Mouse (Mus musculus) CH12.LX (cell line): ENCODE data around the gene Slc25a26. TPM values are rescaled to one million over a fixed set of nuclear protein-coding genes. Genes with fewer than 3 reads are reported as not detected.

Experiments
- DNase-seq: peaks from one replicate; pipeline ENCODE4 v3.0.0-alpha.2; 2013; ENCODE audit errors: extremely low read depth
- H3K27ac ChIP-seq: 2 replicates; pipeline ENCODE4 v1.5.1; 2012; ENCODE audit warnings: low read depth, mild to moderate bottlenecking, control low read depth, moderate library complexity; ENCODE audit not compliant: insufficient read depth
- H3K27me3 ChIP-seq: replicated peaks from 2 replicates; pipeline ENCODE3; 2012; ENCODE audit warnings: inconsistent platforms
- H3K36me3 ChIP-seq, 2 experiments: replicated peaks in 1 of 2; 2 replicates each; pipeline versions ENCODE3 to v1.6.1; 2012; ENCODE audit warnings: inconsistent platforms in 1 of 2, low read length in 1 of 2, mild to moderate bottlenecking in 1 of 2, mixed read lengths in 1 of 2, moderate library complexity in 1 of 2; ENCODE audit not compliant: control insufficient read depth in 1 of 2, insufficient read depth in 1 of 2
- H3K4me1 ChIP-seq, 2 experiments: 2 replicates each; pipeline ENCODE4 v1.6.1; 2012; ENCODE audit warnings: inconsistent platforms in 1 of 2, moderate library complexity in 1 of 2; ENCODE audit not compliant: insufficient read depth in 2 of 2, control insufficient read depth in 1 of 2
- H3K4me2 ChIP-seq: 2 replicates; pipeline ENCODE4 v1.6.1; 2012; ENCODE audit warnings: low read depth, mild to moderate bottlenecking, control low read depth; ENCODE audit not compliant: poor library complexity, insufficient read depth, severe bottlenecking
- H3K4me3 ChIP-seq, 3 experiments: fragments of 150-350 bp in 1 of 3; sonication (generic) in 1 of 3; replicated peaks in 1 of 3; 2 replicates each; pipeline versions ENCODE3 to v1.5.1; 2011 to 2012; ENCODE audit warnings: low read depth in 2 of 3, low read length in 2 of 3, mild to moderate bottlenecking in 2 of 3, moderate library complexity in 2 of 3, control low read depth in 1 of 3, improper control_type of control experiment in 1 of 3, inconsistent platforms in 1 of 3, mixed read lengths in 1 of 3; ENCODE audit not compliant: poor library complexity in 1 of 3
- H3K79me2 ChIP-seq: replicated peaks from 2 replicates; pipeline ENCODE4 v1.6.1; 2012; ENCODE audit warnings: mild to moderate bottlenecking, moderate library complexity; ENCODE audit not compliant: control insufficient read depth, poor library complexity, insufficient read depth, severe bottlenecking; ENCODE audit errors: extremely low read depth
- H3K9ac ChIP-seq: 2 replicates; pipeline ENCODE4 v1.6.1; 2012; ENCODE audit warnings: low read depth, mild to moderate bottlenecking, control low read depth, moderate library complexity; ENCODE audit not compliant: insufficient read depth
- H3K9me3 ChIP-seq: replicated peaks from 2 replicates; pipeline ENCODE3; 2012; ENCODE audit warnings: low read length, inconsistent platforms, mixed read lengths
- BHLHE40 ChIP-seq: IDR thresholded peaks from 2 replicates; pipeline ENCODE4 v1.6.1; 2011; ENCODE audit warnings: mild to moderate bottlenecking, low read depth, low read length, improper control_type of control experiment
- CHD1 ChIP-seq: IDR thresholded peaks from 2 replicates; pipeline ENCODE4 v1.6.1; 2012; ENCODE audit warnings: low read depth, low read length, improper control_type of control experiment, inconsistent platforms
- CHD2 ChIP-seq: IDR thresholded peaks from 2 replicates; pipeline ENCODE4 v1.6.1; 2011; ENCODE audit warnings: low read length, improper control_type of control experiment
- CTCF ChIP-seq, 2 experiments: IDR thresholded peaks in 1 of 2; conservative IDR thresholded peaks in 1 of 2; 2 replicates each; pipeline ENCODE4 v1.5.1; 2011 to 2012; ENCODE audit warnings: low read depth in 2 of 2, low read length in 2 of 2, improper control_type of control experiment in 1 of 2, inconsistent platforms in 1 of 2, mild to moderate bottlenecking in 1 of 2, moderate library complexity in 1 of 2
- E2F4 ChIP-seq: IDR thresholded peaks from 2 replicates; pipeline ENCODE4 v1.6.1; 2011; ENCODE audit warnings: low read depth, low read length, improper control_type of control experiment; ENCODE audit not compliant: insufficient replicate concordance
- EP300 ChIP-seq: IDR thresholded peaks from 2 replicates; pipeline ENCODE4 v1.6.1; 2011; ENCODE audit warnings: low read length, improper control_type of control experiment
- GABPA ChIP-seq: IDR thresholded peaks from 2 replicates; pipeline ENCODE4 v1.6.1; 2012; ENCODE audit warnings: low read depth, low read length, improper control_type of control experiment, inconsistent platforms; ENCODE audit not compliant: insufficient replicate concordance
- HCFC1 ChIP-seq: IDR thresholded peaks from 2 replicates; pipeline ENCODE4 v1.6.1; 2012; ENCODE audit warnings: low read depth, mild to moderate bottlenecking, inconsistent platforms, low read length, improper control_type of control experiment
- JUN ChIP-seq: IDR thresholded peaks from 2 replicates; pipeline ENCODE4 v1.6.1; 2011; ENCODE audit warnings: low read depth, mild to moderate bottlenecking, low read length, improper control_type of control experiment, moderate library complexity; ENCODE audit not compliant: insufficient read depth
- JUND ChIP-seq: conservative IDR thresholded peaks from 2 replicates; pipeline ENCODE4 v1.6.1; 2011; ENCODE audit warnings: low read depth, low read length, improper control_type of control experiment
- KAT2A ChIP-seq: IDR thresholded peaks from 2 replicates; pipeline ENCODE4 v1.6.1; 2012; ENCODE audit warnings: low read length, improper control_type of control experiment, inconsistent platforms; ENCODE audit not compliant: insufficient replicate concordance
- MAFK ChIP-seq: IDR thresholded peaks from 2 replicates; pipeline ENCODE4 v1.6.1; 2011; ENCODE audit warnings: low read length, improper control_type of control experiment; ENCODE audit not compliant: insufficient replicate concordance
- MAZ ChIP-seq: IDR thresholded peaks from 2 replicates; pipeline ENCODE4 v1.6.1; 2012; ENCODE audit warnings: low read depth, mild to moderate bottlenecking, inconsistent platforms, low read length, improper control_type of control experiment, moderate library complexity
- MEF2A ChIP-seq: IDR thresholded peaks from 2 replicates; pipeline ENCODE4 v1.6.1; 2014; ENCODE audit warnings: low read depth, mild to moderate bottlenecking, inconsistent platforms, low read length, improper control_type of control experiment, borderline replicate concordance
- MXI1 ChIP-seq: IDR thresholded peaks from 2 replicates; pipeline ENCODE4 v1.6.1; 2011; ENCODE audit warnings: mild to moderate bottlenecking, low read depth, low read length, improper control_type of control experiment
- MYC ChIP-seq: IDR thresholded peaks from 2 replicates; pipeline ENCODE4 v1.6.1; 2011; ENCODE audit warnings: low read depth, mild to moderate bottlenecking, improper control_type of control experiment, low read length
- NELFE ChIP-seq: IDR thresholded peaks from 2 replicates; pipeline ENCODE4 v1.6.1; 2011; ENCODE audit warnings: low read depth, low read length, improper control_type of control experiment
- NRF1 ChIP-seq: IDR thresholded peaks from 2 replicates; pipeline ENCODE4 v1.6.1; 2014; ENCODE audit warnings: low read depth, mild to moderate bottlenecking, inconsistent platforms, low read length, improper control_type of control experiment, moderate library complexity
- PAX5 ChIP-seq: IDR thresholded peaks from 2 replicates; pipeline ENCODE4 v1.6.1; 2012; ENCODE audit warnings: low read length, inconsistent platforms, mixed read lengths
- POLR2A ChIP-seq: IDR thresholded peaks from 2 replicates; pipeline ENCODE4 v1.6.1; 2011; ENCODE audit warnings: low read depth, mild to moderate bottlenecking, improper control_type of control experiment, low read length
- POLR2AphosphoS2 ChIP-seq: IDR thresholded peaks from 2 replicates; pipeline ENCODE4 v1.6.1; 2011; ENCODE audit warnings: low read depth, low read length, improper control_type of control experiment
- RAD21 ChIP-seq: IDR thresholded peaks from 2 replicates; pipeline ENCODE4 v1.6.1; 2011; ENCODE audit warnings: low read depth, mild to moderate bottlenecking, low read length, improper control_type of control experiment, moderate library complexity
- RCOR1 ChIP-seq: conservative IDR thresholded peaks from 2 replicates; pipeline ENCODE4 v1.6.1; 2012; ENCODE audit warnings: low read depth, mild to moderate bottlenecking, inconsistent platforms, low read length, improper control_type of control experiment
- SIN3A ChIP-seq: IDR thresholded peaks from 2 replicates; pipeline ENCODE4 v1.6.1; 2012; ENCODE audit warnings: low read length, improper control_type of control experiment, inconsistent platforms
- SMC3 ChIP-seq: IDR thresholded peaks from 2 replicates; pipeline ENCODE4 v1.6.1; 2011; ENCODE audit warnings: low read depth, low read length, improper control_type of control experiment
- TCF12 ChIP-seq: IDR thresholded peaks from 2 replicates; pipeline ENCODE4 v1.6.1; 2014; ENCODE audit warnings: low read depth, mild to moderate bottlenecking, inconsistent platforms, low read length, improper control_type of control experiment
- UBTF ChIP-seq: IDR thresholded peaks from 2 replicates; pipeline ENCODE4 v1.6.1; 2012; ENCODE audit warnings: low read depth, mild to moderate bottlenecking, inconsistent platforms, low read length, improper control_type of control experiment, moderate library complexity
- USF1 ChIP-seq: IDR thresholded peaks from 2 replicates; pipeline ENCODE4 v1.6.1; 2014; ENCODE audit warnings: low read depth, mild to moderate bottlenecking, inconsistent platforms, low read length, improper control_type of control experiment
- USF2 ChIP-seq: conservative IDR thresholded peaks from 2 replicates; pipeline ENCODE4 v1.6.1; 2011; ENCODE audit warnings: low read depth, low read length, improper control_type of control experiment
- ZC3H11A ChIP-seq: IDR thresholded peaks from 2 replicates; pipeline ENCODE4 v1.6.1; 2012; ENCODE audit warnings: low read depth, mild to moderate bottlenecking, inconsistent platforms, low read length, improper control_type of control experiment
- ZKSCAN1 ChIP-seq: IDR thresholded peaks from 2 replicates; pipeline ENCODE4 v1.6.1; 2012; ENCODE audit warnings: low read depth, inconsistent platforms, low read length, improper control_type of control experiment, borderline replicate concordance
- ZMIZ1 ChIP-seq: IDR thresholded peaks from 2 replicates; pipeline ENCODE4 v1.6.1; 2012; ENCODE audit warnings: low read depth, mild to moderate bottlenecking, inconsistent platforms, low read length, improper control_type of control experiment
- ZNF384 ChIP-seq: IDR thresholded peaks from 2 replicates; pipeline ENCODE4 v1.6.1; 2012; ENCODE audit warnings: low read depth, low read length, improper control_type of control experiment, inconsistent platforms
- dilution Hi-C: fragments of 300-500 bp; cut with MboI; formaldehyde crosslinking; loops from 2 replicates; pipeline ENCODE4 v1.14.3; 2020; ENCODE audit warnings: low sequenced_read_pairs; ENCODE audit not compliant: extremely low pct_unique_long_range_greater_than_20kb, extremely low pct_ligation_motif_present
- in situ Hi-C: fragments of 300-500 bp; cut with MboI; formaldehyde crosslinking; loops from 3 replicates; pipeline ENCODE4 v1.14.3; 2019; ENCODE audit warnings: low sequenced_read_pairs, low pct_ligation_motif_present, low pct_unique_long_range_greater_than_20kb, mixed read lengths
- polyA plus RNA-seq: library from polyadenylated mRNA; unstranded; fragments of >175 nt; gene quantifications from 2 replicates; pipeline ENCODE4 v1.2.1, GENCODE M21; 2012; ENCODE audit warnings: low read depth; ENCODE audit not compliant: insufficient read length
- total RNA-seq, 2 experiments: library from RNA; depleted of rRNA; stranded (reverse); fragments of 300-350 nt in 1 of 2; fragments of >200 nt in 1 of 2; gene quantifications; 2 replicates each; pipeline ENCODE4 v1.2.3; 2012 to 2014

Gene Slc25a26
- total and polyA plus RNA-seq, 3 experiments = 5.5 to 9.9 (median 5.9) TPM

- peaks cover 9 to 29% of the 10 kb centered on the region in 2 experiments; a peak in 3 of 4 replicates for H3K4me1 ChIP-seq
- dilution Hi-C loops (no loop called here), in situ Hi-C loops (no loop called here)
- peaks cover 5 to 26% of the 10 kb centered on the region in 2 experiments for H3K36me3 ChIP-seq
- no peaks in the 10 kb centered on the region for H3K9me3 ChIP-seq
- no peak overlapping the region for H3K9ac ChIP-seq
- TF ChIP-seq MAFK (peak; percentile 94), MEF2A (no peak), EP300 (peak; percentile 4; the same call in 1 of the 2 replicates), ZC3H11A (no peak)
- H3K79me2 ChIP-seq = no peaks in the 10 kb centered on the region
- no peak overlapping the region for H3K4me3 ChIP-seq
- peak overlapping the region; percentile 61 for H3K4me2 ChIP-seq
- H3K27ac ChIP-seq = peak overlapping the region; percentile 10; the same call in 1 of the 2 replicates
- DNase-seq = peak; percentile 55
- H3K27me3 ChIP-seq = no peaks in the 10 kb centered on the region
These were observed 9.1 kb downstream of the Slc25a26 start for GRCm38 (mm10) chr6:94509220-94509619.

- in situ Hi-C loops = no loop called here
- no peak overlapping the region for H3K4me3 ChIP-seq
- peaks cover 8 to 52% of the 10 kb centered on the region in 2 experiments for H3K36me3 ChIP-seq
- peaks cover 12 to 13% of the 10 kb centered on the region in 2 experiments for H3K4me1 ChIP-seq
- no peak overlapping the region for H3K9ac ChIP-seq
- H3K4me2 ChIP-seq = no peak overlapping the region
- H3K27ac ChIP-seq = no peak overlapping the region
- no peaks in the 10 kb centered on the region for H3K9me3 ChIP-seq
- H3K79me2 ChIP-seq = no peaks in the 10 kb centered on the region
- H3K27me3 ChIP-seq = no peaks in the 10 kb centered on the region
- DNase-seq = peak; percentile 68
- dilution Hi-C loops = no loop called here
- TF ChIP-seq CHD1 (no peak), POLR2AphosphoS2 (no peak), JUND (no peak), UBTF (no peak), MEF2A (peak; percentile 58; the same call in 1 of the 2 replicates), POLR2A (no peak), CTCF (conservative IDR thresholded peaks at IDR 0.05 in 1 of 2, IDR thresholded peaks at IDR 0.05 in 1 of 2; ENCODE audit: low read depth in 2 of 2, low read length in 2 of 2) (no peak), RCOR1 (no peak), USF1 (no peak), ZC3H11A (no peak), MXI1 (no peak), SIN3A (no peak), USF2 (no peak), MYC (no peak), HCFC1 (no peak), BHLHE40 (peak; percentile 74), JUN (no peak), MAZ (no peak), ZKSCAN1 (no peak), ZMIZ1 (no peak), CHD2 (peak; percentile 47; the same call in 1 of the 2 replicates), ZNF384 (no peak), SMC3 (no peak), PAX5 (no peak), TCF12 (peak; percentile 73; the same call in 1 of the 2 replicates), KAT2A (peak; percentile 95), E2F4 (no peak), GABPA (no peak), NELFE (no peak), NRF1 (no peak), RAD21 (no peak)
These were observed 18.0 kb downstream of the Slc25a26 start for GRCm38 (mm10) chr6:94518171-94518570.
